Mouse (Mus musculus): Measurements from ENCODE around the gene Stk33.

GRCm38 (mm10) chr7:109468262-109468701 lies 29.4 kb upstream of the Stk33 start:
- TF ChIP-seq CTCF (IDR thresholded peaks at IDR 0.05; ENCODE audit: borderline replicate concordance, insufficient read depth, low read length) = no peak
- TF ChIP-seq POLR2A (IDR thresholded peaks at IDR 0.05; ENCODE audit: low read depth, low read length) = no peak
